Mouse (Mus musculus) neural tube, embryonic 10.5 days (tissue): ENCODE data around the gene Oas1f.
"Not testable (repeated sequence)": the region's sequence is repeated elsewhere in the genome, so short reads cannot be mapped to it uniquely, and the experiment has no call there.

Source experiments
- DNase-seq: peaks from one replicate; pipeline ENCODE4 v3.0.0-alpha.2; 2017; ENCODE audit warnings: low spot score; ENCODE audit errors: extremely low spot score

The Oas1f gene

DNA sequence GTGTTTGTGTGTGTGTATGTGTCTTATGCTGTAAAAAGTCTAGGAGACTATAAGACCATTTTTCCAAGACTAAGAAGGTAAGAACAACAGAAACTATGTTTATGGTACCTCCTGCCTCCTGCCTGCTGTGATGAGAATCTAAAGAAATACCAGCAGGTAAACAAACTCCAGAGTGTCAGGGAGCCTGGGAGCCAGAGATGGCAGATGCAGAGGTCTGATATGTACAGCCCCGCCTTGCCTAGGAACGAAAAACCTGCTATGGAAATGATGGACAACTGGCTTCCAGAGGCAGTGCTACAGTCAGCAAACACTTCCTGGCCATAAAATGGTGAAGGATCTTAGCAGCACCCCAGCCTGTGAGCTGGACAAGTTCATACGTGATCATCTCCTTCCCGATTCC lies at the start of gene Oas1f:
Oas1f (plus strand) TSS at position 301 of the 400 bp plus-strand sequence.
- no peak for DNase-seq

DNA sequence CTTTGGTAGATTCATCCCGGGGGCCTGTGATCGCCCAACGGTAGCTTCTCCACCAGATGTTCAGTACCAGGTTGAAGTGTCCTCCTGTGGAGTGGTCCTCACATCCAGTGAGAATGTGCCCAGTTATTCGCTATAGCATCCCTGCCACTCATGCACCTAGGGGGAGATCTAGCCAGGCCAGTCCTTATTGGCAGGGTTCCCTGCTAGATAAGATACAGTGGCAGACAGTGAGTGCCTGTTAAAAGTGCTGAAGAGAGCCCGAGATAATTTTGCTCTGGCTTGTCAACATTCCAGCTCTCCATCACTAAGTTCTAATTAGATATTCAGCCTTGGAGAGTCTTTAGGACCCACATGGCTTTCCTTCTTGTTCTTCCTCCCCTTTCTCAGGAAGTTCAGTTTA lies 49.0 kb upstream of the Oas1f start:
- not testable (repeated sequence) for DNase-seq

DNA sequence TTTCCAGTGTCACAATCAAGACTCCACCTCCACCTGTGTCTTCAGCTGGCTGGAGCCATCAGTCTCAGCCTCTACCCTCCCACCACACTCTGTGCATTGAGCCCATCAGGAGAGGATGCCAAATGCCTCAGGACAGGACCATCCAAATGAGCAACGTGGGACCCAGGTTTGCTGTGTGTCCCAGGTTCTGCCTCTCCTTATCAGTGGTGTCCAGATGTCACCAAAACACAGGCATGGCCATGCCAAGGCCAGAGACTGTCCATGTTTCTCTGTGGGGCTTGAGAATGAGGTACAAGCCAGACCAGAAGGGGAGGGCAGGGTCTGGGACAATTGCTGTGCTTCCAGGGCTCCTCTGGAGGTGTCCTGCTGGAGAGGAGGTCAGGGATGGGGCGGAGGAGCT lies 48.2 kb upstream of the Oas1f start:
- DNase-seq = not testable (repeated sequence)

DNA sequence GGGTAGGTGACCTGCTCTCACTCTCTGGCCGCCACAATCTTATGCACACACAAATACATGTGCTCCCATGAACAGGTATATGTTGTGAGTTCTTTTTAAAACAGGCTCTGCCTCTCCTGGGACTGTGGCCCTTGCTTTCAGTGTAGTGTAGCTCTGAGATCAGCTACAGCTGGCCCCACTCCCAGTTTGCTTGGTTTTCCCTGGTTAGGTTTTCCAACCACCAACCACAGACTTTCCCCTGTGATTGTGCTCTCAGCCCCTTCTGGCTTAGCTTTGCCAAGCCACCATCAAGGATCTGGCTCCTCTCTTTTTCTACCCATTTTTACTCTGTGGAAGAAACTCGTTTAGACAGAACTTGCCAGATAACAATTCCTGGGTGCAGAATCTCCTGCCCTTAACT lies 43.6 kb upstream of the Oas1f start:
- DNase-seq = no peak

DNA sequence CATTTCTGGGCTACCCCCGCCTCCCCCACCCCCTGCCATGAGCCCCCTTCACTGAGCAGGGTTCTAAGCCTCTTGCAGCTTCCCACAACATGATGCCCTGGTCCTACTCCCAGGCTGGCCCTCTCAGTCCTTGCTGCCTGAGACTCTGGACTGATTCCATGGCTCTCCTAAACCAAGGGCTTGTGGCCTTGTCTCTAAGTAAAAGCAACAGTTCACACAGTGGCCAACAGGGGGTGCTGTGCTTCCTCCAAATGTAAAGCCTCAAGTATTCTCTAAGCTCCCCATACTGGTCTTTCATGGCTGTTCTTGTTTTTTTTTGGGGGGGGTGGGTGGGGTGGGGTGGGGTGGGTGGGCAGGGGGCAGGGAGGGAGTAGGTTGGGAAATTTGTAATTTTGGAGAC lies 40.7 kb upstream of the Oas1f start:
- peak; percentile 60 for DNase-seq

DNA sequence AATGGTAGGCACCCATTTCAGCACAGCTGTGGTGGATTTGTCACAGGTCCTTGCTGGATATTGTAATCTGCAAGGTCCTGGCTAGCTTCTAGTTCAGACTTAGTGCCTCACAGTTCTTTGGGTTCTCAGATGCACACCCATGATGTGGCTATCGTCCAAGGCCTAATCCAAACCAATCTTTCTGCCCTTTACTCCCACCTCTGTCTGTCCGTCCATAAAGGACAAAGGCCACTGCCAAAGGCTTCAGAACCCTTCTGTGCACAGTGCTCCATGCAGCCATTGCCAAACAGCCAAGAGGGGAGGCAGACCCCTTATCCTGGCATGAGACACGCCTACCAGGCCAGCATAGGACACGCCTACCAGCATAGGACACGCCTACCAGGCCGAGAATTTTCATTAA lies 38.0 kb upstream of the Oas1f start:
- DNase-seq = no peak

DNA sequence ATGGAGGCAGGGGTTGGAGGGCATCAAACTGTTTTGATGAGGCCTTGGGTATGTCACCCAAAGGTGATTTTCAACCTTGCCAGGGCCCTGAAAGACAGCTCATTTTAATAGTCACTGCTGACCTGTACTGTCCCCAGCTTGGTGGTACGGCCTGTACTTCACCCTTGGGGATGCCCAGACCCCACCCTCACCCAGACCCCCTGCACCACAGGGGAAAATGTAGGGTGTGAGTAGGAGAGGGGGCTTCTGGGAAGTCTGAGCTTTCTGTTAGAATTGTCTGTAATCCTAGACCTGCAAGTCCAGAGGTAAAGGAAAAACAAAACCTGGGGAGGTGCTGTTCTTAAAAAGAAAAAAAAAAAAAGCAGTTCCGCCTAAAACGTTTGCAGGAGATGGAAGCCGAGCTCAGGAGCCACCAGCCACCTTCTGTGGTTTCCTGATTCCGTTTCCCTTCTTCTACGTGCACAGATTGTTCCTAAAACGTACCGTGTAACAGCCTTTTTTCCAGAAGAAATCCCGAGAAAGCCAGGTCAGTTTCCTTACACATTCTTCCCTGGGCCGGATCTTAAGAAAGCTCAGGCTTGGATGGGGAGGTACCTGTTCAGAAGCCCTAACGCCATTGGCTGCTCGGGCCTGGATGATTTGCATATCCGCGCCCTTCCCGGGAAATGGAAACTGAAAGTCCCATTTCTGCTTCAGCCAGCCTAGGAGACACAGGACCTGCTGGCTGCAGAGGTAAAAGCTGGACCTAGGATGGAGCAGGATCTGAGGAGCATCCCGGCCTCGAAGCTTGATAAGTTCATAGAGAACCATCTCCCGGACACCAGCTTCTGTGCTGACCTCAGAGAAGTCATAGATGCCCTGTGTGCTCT lies 35.0 kb upstream of the Oas1f start, which contains the start of gene Oas1c:
Oas1c (minus strand) TSS at position 564 of the 869 bp plus-strand sequence.
- DNase-seq = peak; percentile 61

DNA sequence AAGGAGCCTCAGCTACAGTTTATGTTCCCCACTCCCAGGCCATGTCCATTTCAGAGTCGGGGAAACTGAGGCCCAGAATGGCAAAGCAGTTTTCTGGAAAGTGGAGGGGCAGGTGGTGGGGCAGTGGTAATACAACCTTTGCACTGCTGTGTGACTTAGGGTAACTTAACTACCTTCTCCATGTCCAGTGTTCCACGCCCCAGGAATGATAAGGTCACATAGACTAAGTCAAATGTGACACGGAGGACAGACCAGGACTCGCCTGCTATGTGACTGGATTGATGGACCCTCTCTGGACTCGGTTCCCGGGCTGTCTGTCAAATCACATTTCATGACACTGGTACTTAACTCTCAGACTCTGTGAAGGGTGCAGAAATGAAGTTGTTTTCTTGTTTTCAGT lies 34.1 kb upstream of the Oas1f start:
- no peak for DNase-seq

DNA sequence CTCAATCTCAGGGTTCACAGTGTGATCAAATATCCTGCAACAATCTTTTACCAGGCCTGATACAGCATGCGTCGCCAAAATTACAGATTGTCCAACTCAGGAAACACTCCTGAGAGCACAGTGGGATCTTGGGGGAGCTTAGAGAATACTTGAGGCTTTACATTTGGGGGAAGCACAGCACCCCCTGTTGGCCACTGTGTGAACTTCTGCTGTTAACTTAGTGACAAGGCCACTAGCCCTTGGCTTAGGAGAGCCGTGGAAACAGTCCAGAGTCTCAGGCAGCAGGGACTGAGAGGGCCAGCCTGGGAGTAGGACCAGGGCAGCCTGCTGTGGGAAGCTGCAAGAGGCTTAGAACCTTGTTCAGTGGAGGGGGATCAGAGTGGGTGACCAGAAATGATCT lies 31.2 kb upstream of the Oas1f start:
- DNase-seq = peak; percentile 19

DNA sequence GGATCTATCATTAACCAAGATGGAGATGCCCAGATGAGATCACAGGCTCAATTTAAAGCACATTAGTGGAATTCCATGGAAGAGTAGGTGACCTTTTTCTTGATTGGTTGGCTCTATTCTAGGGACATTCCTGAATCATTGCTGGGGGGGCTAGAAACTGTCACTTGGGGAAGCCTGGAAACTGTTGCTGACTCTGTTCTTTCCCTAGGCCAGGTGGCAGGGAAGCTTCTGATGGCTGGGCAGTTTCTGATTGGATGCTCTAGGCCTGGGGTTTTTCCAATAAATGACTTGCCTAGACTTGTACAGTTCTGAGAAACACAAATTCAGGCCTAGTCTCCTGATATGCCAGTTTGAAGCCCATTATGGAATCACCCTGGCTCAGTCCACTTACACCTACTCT lies 28.2 kb upstream of the Oas1f start:
- no peak for DNase-seq

DNA sequence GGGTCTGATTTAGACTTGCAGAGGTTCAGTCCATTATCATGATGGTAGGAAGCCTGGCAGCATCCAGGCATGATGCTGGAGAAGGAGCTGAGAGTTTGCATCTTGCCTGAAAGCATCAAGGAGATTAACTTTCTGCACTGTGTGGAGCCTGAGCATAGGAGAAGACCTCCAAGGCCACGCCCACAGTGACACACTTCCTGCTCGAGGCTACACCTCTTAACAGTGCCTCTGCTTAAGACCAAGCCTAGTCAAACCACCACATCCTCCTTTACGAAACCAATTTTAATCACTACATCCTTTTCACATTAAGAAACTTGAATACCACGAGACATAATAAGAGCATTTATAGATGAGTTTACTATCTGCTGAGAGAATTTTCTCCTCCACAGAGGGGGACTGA lies 16.1 kb upstream of the Oas1f start:
- DNase-seq = no peak

DNA sequence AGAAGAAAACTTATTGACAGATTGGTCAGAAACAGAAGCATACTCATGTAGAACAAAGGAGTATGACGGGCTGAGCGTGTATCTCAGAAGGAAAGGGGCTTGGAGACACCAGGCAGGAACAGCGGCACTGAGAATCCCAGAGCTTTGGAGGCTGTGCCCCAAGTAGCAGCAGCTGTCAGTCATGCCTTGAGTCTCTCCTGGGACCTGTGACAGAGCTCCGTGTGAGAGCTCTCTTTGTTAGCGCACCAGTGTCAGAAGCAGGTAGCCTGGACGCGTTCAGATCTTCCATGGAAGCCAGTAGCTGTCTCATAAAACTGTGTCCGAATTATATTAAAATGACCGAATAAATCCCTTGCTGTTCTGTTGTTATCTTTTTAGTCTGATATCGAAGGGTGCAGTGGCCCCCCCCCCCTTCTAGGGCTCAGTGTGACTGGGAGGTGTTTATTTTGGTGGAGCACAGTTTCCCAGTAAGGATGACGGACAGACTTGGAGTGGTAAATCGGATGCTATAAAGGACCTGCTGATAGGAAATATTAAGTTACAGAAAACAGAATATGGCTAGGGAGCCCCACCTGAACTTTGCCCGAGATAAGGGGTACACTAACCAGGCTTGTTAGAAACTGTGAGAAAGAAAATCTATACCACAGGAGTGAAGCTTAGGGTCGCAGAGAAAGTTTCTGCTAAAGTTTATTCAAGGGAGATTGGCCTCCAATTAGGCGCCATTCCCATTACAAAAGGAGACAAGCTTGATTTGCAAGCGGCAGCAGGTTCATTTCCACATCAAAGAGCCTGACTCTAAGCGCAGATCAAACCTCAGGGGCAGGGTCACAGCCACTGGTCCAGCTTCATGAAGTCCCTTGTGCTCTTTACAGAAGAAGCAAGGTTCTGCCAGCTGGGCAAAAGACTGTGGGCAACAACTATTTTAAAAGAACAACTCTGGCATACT lies 13.6 kb upstream of the Oas1f start:
- no peak for DNase-seq

DNA sequence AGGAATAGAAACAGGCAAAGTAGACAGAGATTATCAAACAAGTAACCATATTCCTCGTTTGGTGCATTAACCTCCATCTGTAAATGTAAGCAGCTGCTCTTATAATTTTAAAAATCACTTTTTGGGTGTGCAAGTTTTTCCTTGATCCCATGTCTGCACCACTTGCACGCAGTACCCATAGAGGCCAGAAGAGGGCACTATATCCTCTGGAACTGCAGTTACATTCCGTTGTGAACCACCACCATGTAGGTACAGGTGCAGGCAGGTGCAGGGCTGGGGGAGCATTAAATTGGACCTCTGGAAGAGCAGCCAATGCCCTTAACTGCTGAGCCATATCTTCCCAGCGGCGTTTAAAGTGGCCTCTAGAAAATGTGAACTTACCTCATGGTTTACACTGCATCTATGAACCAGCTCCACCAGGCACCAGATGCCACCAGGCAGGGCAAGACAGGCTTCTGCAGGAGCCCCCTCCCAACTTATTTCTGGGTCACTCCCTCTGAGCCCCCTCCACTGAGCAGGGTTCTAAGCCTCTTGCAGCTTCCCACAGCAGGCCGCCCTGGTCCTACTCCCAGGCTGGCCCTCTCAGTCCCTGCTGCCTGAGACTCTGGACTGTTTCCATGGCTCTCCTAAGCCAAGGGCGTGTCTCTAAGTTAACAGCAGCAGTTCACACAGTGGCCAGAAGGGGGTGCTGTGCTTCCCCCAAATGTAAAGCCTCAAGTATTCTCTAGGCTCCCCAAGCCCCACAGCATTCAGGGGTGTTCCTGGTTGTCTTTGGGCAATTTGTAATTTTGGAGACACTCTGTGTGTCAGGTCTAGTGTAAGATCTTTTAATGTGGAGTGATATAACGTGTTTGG lies 10.2 kb upstream of the Oas1f start:
- DNase-seq = peak; percentile 54

DNA sequence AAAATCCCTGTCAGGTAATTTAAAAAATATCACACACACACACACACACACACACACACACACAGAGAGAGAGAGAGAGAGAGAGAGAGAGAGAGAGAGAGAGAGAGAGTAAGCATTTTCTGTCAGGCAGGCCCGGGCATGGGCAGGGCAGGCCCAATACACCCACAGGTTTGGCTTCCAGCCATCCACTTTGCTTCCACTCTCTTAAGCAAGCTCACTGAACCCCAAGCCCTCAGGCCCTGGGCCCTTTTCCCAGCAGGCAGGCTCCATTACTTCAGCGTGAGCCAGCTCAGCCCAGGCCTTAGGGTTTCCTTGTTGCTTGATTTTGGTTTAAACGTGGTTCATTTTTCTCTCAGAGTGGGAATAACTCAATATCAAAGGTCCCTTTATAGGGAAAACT lies 2.5 kb upstream of the Oas1f start:
- DNase-seq = no peak

DNA sequence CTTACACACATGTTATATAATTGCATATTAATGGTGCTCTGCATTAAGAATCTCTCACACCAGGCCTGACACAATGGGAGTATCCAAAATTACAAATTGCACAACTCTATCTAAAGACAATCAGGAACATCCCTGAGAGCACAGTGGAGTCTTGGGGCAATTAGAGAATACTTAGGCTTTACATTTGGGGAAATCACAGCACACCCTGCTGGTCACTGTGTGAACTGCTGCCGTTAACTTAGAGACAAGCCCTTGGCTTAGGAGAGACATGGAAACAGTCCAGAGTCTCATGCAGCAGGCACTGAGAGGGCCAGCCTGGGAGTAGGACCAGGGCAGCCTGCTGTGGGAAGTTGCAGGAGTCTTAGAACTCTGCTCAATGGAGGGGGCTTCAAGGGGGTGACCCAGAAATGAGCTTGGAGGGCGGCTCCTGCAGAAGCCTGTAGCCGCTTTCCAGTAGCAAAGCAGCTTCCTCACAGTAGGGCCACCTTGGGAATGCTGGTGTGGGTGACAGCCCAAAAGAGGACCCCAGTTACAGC lies 2.5 kb downstream of the Oas1f start:
- peak; percentile 20 for DNase-seq

DNA sequence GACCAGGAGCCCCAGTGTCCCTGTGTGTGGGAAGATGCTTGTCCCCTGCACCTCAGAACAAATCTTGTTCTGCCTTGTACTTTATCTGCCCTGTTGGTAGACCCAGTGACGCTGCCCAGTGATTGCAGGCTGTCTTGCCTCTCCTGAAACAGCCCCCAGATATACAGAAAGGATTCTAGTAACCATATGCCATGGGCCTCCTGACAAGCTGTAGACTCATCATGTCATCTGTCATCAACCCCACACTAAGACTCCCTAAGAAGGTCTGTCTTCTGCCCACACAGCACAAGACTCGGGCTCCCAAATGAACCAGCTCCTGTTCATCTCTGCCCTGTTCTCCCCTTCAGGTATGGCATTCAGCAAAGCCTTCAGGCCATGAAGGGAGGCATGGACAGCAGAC lies 12.1 kb downstream of the Oas1f start:
- no peak for DNase-seq

DNA sequence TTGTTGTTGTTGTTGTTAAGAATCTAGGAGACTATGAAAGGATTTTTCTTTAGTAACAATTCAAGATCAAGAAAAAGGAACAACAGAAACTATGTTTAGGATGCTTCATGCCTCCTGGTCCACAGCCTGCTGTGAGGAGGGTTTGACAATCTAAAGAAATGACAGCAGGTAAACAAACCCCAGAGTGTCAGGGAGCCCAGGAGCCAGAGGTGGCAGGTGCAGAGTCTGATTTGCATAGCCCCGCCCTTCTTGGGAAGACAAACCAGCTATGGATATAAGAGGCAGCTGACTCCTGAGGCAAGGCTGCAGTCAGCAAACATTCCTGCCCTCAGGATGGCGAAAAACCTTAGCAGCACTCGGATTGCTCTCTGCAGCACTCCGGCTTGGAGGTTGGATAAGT lies 14.0 kb downstream of the Oas1f start, which contains the start of gene Oas1h:
Oas1h (plus strand) TSS at position 301 of the 400 bp plus-strand sequence.
- no peak for DNase-seq

DNA sequence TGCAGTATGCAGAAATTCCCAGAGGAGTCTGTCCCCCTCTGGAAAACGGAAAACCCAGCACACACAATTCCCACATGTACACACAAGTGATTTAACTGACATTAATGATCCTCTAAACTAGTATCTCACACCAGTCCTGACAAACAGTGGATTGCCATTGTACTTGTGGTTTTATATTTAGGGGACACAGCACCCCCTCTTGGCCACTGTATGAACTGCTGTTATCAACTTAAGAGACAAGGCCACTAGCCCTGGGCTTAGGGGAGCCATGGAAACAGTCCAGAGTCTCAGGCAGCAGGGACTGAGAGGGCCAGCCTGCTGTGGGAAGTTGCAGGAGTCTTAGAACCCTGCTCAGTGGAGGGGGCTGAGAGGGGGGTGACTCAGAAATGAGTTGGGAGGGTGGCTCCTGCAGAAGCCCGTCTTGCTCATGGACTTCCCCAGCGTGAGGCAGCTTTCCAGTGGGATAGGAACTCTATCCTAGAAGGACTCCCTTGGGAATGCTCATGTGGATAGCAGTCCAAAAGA lies 18.2 kb downstream of the Oas1f start:
- DNase-seq = no peak

DNA sequence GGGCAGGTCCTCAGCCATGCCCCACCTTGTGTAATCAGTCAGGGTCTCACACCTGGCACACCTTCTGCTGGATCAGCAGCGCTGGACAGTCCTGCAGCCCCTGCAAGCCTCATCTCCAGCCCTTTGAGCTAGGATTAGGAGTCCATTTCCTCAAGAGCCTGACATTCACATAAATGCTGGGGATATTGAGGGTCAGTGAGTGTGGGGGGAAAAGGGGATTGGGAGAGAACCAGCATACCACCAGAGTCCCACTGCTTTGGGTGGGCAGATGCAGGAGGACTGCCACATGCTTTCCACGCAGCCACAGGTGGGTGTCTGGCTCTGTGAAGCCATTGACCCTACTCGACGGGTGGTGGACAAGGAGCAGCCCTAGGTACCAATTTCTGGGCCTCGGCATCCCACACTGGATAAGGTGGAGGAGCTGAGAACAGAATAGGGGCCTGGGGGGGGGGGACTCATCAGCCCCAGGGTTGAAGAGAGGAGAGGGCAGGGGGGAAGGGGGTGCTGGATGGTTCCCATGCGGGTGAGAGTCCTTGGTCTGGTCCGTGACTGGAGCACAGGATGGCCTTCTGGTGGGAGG lies 22.4 kb downstream of the Oas1f start:
- no peak for DNase-seq

DNA sequence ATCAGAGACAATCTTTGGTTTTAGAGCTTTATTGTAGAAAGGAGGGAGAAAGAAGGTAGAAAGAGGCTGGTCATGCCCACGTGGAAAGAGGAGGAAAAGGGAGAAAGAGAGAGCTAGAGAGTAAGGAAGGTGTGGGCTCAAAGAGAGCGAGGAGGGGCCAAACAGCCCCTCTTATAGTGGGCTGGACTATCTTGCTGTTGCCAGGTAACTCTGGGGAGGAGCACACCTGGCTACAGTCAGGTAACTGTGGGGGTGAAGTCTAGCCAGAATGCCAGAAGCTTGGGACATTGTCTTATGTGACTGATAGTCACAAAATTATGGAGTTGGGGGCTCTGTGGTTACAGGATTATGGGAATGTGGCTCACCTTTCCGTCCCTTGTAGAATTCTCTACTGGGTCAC lies 22.9 kb downstream of the Oas1f start:
- no peak for DNase-seq
